Mouse (Mus musculus): ENCODE measurements around the gene Trpm4.
A peak's percentile ranks its signal among the peaks of the same experiment; 100 is the strongest.
"Not testable (repeated sequence)": the region's sequence is repeated elsewhere in the genome, so short reads cannot be mapped to it uniquely, and the experiment has no call there.

The Trpm4 gene

DNA sequence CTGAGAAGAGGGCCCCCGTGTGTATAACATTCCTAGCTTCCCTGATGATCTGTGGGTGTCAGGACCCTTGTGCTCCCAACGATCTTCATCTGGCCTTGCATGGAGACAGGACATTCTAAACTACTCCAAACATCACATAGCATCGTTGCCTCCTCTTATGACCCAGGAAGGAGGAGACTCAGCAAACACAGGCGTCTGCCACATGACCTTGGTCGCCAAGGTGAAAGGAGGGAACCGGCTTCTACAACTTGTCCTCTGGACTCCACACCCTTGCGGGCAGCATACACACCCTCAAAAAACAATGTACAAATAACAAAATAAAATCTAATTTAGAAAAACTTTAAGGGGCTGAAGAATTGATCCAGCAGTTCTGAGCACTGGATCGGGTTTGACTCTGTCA lies 21.6 kb downstream of the Trpm4 start:
- no peak for DNase-seq

DNA sequence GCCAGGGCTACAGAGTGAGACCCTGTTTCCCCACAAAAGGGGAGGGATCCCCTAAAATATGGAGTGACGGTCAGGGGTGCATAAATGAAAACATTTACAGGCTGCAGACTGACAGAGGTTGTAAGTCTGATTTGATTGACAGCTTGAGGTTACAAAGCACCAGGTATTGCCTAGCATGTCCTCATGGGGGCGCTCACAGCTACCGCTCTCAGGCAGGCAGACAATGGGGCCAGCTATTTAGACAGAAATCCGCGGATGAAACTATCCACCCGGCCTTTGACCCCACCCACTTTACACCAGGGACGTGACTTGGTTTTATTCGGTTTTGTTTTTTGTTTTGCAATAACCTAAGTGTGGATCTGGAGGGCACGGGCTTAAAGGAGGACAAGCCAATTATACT lies 24.1 kb downstream of the Trpm4 start:
- peak; percentile 77 to 83 for DNase-seq

DNA sequence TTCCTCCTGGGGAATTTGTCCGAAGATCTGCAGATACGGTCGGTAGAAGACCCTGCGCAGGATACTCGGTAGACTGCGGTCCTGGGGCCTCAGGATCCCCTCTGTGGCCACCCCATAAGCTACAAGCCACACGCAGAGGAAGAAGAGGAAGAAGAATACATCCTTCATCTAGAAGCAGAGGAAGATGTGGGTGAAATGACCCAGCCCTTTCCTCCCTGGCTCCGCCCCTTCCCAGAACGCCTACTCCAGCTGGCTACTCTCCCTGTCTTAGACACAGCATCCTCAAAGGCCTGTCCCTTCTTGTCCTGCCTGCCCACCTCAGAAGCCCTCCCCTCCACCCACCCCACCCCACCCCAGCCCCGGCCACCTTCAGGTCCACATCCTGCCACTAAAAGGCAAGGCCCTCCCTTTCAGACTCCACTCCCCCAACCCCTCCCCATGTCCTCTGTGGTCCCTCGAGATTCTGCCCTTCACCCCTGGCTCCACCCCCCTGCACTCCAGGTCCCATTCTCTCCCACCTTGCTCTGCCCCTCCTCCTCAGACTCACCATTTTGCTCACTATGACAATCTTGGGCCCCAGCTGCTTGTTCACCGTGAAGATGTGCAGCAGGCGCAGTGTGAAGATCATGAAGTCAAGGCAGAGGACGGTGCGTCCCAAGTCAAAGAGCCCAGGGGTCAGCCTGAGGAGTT lies 24.9 kb downstream of the Trpm4 start:
- DNase-seq = no peak

DNA sequence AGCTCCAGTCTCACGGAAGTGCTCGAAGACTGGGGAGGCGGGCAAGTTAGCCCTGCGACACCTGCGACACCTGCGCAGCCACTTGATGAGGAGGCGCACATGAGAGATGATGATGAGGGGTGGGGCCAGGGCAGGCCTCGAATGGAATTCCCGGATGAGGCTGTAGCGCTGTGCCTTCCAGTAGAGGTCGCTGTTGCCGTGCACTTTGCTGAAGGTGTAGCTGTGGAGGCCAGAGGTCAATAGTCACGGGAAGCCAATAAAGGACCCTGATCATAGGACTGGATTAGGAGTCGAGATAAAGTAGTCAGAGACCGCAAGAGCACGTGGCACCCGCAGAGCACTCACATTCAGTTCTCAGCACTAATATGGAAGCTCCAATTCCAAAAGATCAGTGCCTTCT lies 28.3 kb downstream of the Trpm4 start:
- DNase-seq = peak; percentile 85 to 90

DNA sequence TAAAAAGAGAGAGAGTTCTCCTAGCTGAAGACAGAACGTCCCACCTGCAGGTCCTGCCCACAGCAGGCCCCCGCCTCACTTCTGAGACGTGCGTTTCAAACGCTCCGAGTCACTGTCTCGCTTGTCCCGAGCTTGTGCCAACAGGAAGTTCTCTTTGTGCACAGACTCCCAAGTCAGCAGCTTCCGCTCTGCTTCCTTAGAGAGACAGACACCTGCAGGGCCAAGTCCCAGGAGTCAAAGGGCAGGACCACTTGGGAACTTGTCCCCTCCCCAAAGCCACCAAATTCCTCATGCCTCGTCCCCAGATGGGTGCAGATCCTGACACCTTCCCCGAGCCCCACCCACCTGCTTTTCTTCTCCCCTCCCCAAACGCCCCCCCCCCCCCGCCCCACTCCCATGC lies 28.7 kb downstream of the Trpm4 start:
- DNase-seq = peak; percentile 21 to 24

DNA sequence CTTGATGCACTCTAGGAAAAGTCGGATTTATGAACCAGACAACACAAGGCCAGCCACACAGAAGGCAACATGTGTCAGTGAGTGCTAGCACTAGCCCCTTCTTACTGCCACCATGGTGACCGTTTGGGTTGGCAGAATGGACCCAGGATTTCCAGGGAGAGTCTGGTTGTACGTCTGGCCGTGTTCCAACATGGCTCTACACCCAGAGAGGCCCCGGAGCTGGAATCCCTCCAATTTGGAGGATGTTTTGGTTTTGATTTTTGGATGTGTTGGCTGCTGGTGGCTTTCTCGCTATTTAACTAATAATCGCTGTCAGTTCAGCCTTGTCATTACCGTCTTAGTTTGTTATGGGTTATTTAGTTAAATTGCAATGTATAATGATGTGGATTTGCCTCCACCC lies 31.0 kb downstream of the Trpm4 start:
- DNase-seq = peak; percentile 81 to 82

DNA sequence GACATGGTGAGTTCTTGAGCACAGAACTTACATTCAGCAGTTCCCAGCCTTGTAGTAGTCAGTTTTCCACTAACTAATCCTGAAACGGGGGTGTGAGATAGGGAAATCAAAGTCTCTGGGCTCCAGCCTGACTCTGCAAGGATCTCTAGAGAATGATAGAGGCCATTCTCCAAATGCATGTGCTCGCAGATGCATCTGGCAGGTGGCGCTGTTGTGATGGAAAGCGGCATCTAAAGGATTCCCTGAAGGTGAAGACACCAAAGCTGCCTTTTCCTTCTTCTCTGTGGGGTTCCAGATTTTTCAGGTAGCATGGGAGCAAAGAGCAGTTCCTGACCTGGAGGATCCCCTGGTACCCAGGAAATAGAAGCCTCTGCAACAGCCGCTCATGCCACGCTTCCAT lies 33.3 kb downstream of the Trpm4 start:
- DNase-seq = peak; percentile 89 to 90

DNA sequence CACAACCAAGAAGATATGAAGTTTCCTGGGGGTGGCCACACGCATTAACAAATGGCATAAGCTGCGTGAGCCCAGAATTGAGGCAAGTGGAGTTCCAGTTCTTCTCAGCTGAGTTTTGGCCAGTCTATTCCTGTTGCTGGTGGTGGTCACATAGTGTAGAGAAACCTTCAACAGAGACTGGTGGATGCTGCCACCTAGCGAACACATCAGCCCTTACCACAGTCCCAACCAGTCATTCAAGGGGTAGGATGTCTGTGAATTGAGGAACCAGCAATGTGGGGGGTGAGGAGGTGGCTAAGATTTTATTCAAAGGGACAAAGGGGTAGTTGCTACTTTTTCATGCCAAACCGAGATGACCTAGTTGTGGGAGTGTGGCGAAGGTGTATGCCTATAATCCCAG lies 33.8 kb downstream of the Trpm4 start:
- DNase-seq = peak; percentile 83 to 85

DNA sequence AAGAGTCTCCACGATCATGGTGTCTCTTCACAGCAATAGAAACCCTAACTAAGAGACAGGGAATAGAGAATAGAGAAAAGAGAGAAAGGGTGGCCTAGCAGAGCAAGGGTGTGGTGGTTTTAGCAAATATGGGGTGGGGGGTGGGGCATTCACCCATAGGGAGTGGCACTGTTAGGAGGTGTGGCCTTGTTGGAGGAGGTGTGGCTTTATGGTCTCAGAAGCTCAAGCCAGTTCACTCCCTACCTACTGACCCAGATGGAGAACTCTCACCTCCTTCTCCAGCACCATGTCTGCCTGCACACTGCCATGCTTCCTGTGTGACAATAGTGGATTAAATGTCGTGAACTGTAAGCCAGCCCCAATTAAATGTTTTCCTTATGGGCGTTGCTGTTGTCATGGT lies 36.0 kb downstream of the Trpm4 start:
- no peak for DNase-seq

DNA sequence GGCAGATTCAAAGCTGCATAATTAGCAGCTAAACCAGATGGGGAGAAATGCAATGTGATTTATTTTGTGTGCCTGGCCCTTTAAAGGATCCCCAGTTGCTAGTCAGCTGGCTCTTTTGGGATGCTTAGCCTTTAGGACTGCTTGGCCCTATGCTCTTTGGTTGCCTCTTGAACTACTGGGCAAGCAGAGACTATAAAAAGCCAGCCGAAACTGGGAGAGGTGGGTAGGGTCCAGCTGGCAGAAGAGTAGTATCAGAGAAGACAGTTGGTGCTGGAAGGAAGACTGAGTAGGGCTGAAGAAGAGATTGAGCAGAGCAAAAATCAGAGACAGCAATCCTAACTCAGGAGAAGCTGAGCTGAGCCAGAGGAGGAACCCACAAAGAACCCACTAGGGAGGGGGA lies 37.0 kb downstream of the Trpm4 start:
- DNase-seq = no peak

DNA sequence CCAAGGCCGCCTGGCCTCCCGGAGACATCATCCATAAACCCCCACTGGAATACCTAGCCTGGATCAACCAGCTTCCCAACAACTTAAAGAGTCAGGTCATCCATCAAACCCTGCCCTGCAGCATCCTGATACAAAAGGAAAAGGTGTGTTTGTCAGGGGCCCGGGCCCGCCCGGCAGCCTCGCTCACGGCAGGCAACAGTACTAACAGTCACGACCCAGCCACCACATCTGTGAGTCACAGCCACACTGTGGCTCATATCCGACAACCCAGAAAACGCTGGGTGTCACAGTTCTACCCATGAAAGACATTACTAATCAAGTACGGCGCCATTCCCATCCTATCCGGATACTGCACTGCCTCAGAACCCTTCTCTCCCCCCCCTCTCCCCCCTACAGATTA lies 47.1 kb downstream of the Trpm4 start:
- no peak for DNase-seq

DNA sequence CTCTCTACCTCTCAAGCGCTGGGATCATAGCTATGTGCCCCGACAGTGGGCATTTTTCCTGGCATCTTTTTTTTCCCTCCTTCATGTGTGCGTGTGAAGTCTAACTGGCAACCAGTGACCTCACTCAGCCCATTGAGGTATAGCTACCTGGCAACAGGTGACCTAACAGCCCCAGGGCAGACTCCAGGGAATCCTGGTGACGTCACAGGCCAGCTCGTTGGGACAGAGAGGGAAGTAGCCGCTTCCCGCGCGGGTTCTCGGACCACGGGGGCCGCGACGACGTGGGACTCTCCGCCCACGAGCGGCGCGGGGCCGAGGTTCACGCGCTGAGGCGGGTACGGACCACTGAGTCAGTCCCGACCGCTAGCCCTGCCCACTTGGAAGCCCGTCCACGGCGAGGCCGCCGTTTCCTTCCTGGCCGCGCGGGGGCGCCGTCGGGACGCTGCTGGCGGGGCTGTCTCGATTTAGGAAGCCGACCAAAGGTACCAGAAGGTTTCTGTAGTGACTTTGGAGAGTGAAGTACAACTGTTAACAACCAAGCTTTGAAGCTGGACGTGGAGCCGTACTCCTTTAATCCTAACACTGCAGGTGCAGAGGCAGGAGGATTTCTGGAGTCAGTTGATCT lies 56.3 kb downstream of the Trpm4 start, which contains the start of gene Slc6a21:
TSS of gene Slc6a21 (plus strand) at position 378 of the 625 bp plus-strand sequence.
- peak; percentile 83 to 86 for DNase-seq

DNA sequence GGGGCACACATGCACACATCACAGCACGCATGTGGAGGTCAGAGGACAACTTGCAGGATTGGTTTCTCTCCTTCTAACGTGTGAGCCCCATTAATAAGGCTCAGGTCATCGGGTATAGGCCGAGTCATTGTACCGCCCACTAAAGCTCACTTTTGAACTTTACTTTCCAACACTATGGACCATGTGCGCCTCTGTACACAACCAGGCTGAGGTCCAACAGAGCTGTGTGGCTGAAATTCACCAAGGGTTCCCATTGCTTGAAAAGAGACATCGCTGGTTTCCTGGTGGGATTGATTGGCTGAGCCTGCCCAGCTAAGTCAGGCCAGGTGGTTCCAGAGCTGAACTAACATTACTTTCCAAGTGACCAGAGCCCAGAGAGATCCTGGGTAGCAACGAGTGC lies 59.9 kb downstream of the Trpm4 start:
- DNase-seq = no peak

DNA sequence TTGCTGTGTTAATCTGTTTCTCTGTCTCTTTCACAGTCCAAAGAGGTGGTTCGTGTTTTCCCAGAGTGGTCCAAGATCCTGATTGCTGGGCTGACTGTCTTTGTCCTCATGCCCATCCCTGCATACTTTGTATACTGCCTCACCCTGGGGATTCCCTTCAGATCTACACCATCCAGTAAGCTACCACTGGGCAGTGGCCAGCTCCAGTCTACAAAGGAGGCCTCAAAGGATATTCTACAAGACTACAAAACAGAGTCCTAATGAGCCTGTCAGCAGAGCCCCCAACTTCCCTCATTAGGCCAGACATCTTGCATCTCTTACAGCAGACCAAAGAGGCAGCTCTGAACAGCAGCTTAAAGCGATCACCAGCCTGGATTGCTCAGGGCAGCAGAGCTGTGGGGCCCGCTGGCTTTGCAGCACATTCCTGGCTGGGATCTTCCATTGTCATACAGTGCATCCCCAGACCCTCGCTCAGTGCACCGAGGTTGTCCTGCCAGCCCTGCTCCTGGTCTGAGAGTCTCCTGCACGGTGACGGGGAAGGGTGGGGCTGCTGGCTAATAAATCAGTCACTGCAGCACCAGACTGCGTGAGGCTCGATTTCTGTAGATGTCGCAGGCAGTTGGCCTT lies 60.7 kb downstream of the Trpm4 start:
- DNase-seq = no peak

DNA sequence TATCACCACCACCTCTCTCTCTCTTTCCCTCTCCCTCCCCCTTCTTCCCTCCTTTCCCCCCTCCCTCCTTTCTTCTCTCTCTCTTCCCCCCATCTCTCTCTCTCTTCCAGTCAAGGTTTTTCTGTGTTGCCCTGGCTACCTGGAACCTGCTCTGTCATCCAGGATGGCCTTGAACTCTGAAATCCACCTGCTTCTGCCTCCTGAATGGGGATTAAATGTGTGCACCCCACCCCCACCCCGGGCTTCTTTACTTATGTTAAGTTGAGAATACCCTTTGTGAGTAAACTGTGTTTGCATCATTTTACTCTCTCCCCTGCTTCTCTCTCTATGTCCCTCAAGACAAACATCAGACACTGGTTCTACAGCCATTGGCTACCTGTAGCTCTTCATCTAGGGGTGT lies 68.1 kb downstream of the Trpm4 start:
- no peak for DNase-seq

DNA sequence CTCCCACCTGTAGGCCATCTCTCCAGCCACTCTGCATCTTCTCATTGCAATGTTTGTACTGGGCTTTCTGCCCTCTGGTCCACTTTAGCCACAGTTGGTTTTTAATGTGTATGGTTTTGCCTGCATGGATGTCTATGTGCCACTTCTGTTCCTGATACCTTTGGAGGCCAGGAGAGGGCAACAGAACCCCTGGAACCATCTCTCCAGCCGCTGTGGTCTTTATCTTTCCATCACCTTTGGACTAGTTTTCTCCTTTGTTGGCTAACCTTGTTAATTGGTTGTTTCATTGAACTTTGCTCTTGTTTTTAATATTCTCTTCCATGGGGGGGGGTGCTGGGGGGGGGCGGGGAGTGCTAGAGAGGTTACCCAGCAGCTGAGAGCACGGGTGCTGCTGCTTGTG lies 69.2 kb downstream of the Trpm4 start:
- DNase-seq = no peak

DNA sequence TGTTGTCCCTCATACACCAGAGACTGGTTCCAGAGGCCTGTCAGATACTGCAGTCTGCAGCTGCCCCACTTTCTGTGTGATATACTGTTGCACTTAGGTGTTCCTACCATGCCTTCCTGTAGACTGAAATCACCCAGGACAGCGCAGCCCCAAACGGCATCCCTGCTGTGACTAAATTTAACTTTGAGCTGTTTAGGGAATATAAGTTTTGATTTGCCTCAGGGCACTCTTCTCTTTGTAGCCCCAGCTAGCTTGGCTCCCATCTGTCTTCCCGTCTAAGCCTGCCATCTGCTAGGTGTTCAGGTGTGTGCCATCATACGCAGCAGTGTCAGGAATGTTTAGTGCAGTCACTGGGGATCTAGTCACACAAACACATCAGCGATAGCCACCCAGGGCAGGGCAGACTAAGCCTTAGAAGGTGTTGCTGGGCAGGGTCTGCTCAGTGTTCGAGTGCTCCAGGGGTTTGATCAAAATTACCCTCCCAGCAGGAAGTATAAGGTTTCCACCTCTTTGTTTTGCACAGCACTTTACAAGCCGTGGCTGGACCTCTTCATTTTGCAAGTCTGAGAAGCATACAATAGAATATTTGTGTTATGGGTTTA lies 70.5 kb downstream of the Trpm4 start:
- no peak for DNase-seq

DNA sequence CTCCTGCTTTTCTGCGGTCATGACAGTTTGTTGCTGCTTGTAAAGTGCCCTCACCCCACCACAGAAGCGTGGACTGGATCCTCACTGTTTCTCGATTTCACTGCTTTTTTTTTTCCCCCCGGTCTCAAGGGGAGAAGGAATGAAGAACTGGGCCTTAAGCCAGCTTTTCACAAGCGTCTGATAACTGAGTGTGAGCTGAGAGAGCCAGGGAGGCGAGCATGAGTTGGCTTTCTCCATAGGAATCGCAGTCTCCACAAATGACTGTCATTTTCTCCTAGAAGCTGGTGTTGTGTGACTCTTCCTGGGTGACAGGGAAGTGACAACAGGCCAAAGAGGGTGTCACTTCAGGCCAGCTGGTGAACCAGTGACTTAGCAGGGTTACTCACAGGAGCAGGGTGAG lies 71.3 kb downstream of the Trpm4 start:
- no peak for DNase-seq

DNA sequence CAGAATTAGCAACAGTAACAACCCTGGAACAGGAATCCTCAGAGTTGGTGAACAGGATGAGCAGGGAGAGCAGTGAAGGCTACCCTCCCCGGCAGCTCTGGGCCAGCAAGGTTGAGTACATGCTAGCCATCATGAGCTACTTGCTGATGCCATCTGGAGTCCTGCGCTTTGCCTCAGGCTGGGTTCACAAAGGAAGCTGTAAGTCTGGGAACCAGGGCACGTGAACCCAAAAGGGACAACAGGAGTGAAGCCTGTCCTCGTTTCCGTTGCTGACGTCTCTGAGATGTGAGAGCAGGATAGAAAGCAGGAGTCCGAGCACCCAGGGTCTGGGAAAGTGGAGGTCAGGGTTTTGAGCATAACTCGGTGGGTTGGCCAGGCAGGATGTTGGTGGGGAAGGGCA lies 74.3 kb downstream of the Trpm4 start:
- no peak for DNase-seq

DNA sequence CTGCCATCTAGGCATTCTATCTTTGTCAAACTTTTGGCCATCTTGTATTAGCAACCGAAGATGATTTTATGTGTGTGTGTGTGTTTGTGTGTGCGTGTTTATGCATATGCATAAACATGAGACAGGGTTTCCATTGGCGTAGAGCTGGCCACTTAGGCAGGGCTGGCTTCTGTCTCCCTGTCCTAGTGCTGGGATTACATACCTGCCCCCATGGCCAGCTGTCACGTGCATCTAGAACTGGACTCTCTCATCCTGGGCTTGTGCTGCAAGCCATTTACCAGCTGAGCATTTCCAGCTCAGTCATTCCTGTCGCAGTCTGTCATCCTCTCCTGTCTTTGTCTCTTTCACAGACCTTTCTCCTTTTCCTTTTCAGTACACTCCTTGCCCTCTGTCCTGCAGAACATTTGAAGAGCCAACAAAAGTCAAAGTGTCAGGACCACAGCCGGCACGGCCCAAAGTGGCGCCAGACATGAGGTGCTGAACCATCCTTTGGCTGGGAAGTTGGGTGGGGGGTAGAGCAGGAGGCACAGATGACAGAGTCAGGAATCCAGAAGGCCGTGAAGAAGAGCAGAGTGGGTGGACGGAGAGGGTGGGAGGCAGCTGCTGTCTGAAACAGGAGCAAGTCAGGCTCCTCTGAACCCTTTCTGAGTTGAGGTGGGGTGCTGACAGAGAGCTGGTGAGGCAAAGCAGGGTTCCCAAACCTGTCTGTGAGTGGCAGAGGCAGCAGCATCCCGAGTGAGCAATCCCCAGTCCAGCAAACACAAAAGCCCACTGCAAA lies 76.3 kb downstream of the Trpm4 start:
- DNase-seq = peak; percentile 36 to 53

DNA sequence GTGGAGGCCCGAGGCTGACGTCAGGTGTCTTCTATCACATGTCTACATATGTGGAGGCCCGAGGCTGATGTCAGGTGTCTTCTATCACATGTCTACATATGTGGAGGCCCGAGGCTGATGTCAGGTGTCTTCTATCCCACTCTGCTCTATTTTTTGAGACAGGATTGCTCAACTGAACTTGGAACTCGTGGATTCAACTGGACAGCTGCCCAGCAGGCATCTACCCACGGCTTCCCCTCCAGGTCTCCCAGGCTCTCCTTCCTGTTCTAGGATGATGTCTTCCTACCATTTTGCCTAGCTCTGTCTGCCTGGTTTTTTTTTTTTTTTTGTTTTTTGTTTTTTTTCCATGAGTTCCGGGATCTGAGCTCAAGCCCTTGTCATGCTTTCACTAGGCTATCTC lies 77.8 kb downstream of the Trpm4 start:
- not testable (repeated sequence) for DNase-seq

DNA sequence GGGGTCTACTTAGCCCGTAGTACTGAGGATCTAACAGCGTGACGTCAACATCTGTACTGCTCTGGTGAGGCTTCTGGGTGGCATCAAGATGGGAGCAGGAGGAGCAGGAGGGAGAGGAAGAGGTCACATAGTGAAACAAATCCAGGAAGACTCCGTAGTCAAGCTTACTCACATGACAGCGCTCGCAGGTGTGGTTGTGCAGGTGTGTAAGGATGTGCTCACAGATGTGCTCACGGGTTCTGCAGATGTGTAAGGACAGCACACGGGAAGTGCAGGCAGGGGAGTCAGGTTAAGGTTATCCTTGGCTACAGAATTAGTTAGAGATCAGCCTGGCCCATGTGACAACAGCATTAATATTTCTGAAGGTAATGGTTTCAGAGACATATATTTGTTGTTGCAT lies 79.8 kb downstream of the Trpm4 start:
- DNase-seq = no peak
